Mouse (Mus musculus) Muller cell, postnatal 12 days (primary cell): Measurements from ENCODE around the gene Schip1.

Source experiments
- DNase-seq: peaks from one replicate; pipeline ENCODE4 v3.0.0-alpha.2; 2015; ENCODE audit errors: inconsistent ontology term

Schip1 gene

DNA sequence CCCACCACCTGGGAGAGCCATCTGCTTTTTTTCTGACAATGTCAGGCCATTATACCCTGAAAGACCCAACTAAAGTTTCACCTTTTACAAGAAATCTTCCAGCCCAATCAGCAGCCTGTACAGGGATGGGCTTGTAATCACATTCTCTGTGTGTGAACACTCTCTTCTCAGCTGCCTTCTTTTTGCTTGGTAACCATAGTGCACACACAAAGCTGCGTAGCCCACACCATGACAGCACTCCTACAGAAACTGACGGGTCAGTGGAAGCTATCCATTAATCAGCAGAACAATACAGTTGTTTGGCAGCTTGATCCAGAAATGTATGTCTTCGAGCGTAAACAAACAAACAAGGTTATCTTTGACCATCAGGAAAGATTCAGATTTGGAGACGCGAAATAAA lies 205.6 kb downstream of the Schip1 start:
- DNase-seq = no peak

GRCm38 (mm10) chr3:68271457-68271856 lies 206.9 kb downstream of the Schip1 start:
- no peak for DNase-seq

DNA sequence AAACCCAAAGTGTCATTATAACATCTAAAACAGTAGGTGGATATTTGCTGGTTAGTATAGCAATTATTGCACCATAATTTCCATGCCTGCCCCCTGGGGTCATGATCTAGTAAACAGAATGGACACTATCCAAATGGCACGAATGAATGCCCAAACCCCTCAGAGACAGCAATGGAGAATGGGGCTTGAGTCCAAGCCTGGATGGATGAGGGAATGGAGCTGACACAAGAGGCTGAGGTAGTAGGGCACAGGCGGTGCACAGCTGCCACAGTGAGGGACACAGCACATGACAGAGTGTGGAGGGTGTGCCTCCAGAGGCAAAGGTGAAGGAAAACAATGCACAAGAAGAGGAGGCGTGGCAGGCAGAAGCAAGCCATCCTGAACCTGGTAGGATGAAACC lies 207.3 kb downstream of the Schip1 start:
- DNase-seq = no peak

- no peak for DNase-seq
These were observed 218.4 kb downstream of the Schip1 start for GRCm38 (mm10) chr3:68282844-68283594.

DNA sequence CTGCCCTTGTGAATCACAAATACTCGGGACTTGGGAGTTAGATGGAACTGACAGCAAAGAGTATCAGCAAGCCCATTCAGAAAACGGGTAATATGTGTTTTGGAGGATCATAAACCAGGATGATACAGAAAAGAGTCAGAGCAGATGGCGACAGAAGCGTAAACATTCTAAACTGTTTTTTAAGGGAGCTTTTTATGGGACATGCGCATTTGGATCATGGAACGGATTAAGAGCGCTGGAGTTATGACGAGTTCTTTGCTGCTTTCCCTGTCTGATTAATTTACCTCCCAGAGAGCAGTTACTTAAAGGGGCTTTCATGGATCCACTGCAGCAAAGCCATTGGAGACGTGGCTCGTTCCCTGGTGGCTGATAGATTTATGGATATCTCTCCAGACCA lies 219.0 kb downstream of the Schip1 start:
- no peak for DNase-seq

DNA sequence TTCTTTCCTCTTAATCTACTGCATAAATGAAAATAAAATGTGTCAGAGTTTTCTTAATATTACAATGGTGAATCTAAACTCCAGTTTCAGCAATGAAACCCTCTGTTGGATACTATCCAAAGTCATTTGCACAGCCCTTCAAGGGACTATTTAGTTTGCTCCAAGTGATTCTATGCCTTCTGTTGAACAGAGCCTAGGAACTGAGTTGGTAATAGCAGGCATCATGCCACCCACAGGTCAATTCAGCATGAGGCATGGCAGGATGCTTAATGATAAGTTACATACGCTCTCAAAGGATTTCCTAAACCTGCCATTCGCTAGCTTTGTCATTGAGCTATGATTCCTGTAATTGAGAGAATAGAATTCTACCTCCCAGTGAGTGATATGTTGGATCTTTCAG lies 219.9 kb downstream of the Schip1 start:
- no peak for DNase-seq

DNA sequence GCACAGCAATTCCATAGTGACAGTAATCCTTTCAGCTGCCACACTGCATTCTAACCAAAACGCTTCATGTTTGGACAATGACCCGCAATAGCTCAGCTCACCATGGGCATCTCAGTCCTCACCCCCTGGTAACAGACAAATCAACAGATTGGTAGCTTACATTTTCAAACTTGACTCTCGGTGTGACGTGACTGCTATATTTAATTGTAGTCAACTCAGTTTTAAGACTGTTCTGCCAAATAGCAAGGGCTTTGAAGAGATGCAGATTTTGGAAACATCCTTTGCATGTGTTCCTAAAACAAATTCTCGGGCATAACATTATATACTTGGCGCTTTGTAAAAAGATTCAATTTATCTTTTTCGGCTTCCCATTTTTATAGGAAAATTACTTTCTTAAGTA lies 232.2 kb downstream of the Schip1 start:
- DNase-seq = no peak

DNA sequence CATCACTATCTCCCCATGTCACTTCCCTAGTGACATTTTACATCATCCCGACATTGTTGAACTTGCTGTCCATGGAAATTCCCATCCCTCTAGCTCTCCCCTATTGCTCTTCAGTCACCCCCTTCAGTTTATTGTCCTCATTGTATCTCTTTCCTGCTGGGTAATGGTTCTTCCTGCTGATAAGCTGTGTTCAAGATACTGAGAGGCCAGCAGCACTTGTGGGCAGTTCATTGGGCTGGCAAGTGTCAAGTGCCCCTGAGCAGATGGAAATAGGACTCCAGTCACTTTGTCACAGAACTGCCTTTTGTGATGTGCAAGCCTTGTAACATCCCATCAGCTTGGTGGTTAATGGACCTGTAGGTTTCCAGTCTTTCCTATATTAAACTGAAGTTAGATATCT lies 241.0 kb downstream of the Schip1 start:
- DNase-seq = no peak

DNA sequence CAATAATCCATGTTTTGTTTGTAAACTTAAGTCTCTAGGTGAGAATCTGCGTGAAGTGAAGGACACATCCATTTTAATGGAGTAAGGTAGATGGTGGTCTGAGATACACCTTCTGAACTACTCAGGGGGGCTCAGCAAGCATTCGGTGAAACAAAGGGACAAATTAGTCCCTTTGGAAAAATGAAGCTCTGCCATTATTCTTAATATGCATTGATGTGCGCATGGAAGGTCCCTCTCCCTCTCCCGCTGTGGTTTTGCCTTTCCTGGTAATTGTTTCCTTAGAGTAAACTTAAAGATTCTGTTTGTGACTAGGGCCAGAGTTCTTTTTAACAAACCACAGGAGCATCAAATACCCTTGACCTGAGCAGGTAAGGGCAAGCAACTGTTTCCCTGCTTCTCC lies 242.1 kb downstream of the Schip1 start:
- no peak for DNase-seq

GRCm38 (mm10) chr3:68325575-68325974 lies 261.0 kb downstream of the Schip1 start:
- DNase-seq = no peak

DNA sequence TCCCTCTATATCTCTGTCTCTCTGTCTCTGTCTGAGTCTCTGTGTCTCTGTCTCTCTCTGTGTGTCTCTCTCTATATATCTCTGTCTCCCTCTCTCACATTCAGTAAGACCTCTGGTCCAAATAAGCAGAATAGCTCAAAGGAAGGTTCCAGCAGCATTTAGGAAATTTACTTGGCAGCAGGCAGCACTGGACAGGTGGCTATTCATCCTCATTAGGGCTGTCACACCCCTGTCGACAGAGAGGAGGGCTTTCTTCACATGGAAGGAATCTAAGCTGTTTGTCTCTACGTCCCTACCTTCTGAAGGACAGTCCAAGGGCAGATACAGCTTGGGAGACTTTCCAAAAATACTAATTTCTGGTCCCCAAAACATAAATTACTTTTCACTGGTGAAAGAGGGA lies 267.9 kb downstream of the Schip1 start:
- DNase-seq = no peak

GRCm38 (mm10) chr3:68335501-68335900 lies 270.9 kb downstream of the Schip1 start:
- no peak for DNase-seq

DNA sequence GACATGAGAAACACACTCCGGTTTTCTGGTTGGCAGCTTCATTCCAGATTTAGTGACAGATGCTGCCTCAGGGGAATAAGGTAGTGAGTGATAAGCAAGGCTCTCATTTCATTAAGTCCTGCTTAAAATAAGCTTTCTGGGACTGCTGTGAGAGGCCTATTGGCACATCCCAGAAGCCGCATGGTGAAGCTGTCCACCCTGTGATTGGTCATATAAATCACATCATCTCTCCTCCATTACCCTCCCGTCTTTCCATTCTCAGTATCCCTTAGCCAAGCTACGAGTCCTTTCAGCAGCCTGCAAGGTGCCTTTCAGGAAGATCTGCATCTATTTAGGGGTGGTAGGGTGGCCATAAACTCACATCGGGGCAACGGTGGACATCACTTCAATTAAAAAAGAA lies 286.0 kb downstream of the Schip1 start:
- no peak for DNase-seq

DNA sequence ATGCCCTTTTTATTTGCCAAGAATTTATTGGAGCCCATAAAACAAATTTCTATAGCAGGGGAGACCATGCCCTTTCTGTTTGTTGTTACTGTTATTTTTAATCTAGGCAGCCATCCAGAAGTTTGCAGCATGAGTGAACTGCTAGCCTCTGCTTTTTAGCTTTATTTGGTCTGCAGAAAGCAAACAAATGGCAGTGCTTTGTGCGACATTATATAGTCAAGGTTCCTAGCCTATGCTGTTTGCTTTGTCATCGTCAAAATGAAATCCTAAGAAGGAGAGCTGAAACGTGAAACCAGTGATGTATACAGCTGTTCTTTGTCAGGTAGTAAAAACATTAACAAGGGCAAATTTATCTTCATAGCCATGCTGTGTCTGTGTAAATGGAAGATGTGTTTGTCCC lies 286.9 kb downstream of the Schip1 start:
- no peak for DNase-seq

DNA sequence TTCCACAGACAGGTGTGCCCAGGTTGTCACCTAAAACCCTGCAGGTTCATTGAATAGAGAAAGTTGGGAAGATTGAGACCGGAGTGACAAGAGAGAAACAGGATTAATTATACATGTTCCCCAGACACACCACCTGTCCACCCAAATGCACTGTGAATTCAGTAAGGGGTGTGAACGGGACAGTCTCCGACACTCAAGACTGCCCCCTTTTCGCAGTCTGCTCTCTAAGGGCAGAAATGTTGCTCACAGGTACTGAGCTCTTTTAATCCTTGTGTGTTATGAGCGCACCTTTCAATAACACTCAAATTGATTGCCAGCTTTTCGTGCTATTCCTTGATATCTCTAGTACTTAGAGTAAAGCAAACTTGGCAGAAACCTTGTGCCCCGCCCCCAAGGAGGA lies 288.4 kb downstream of the Schip1 start:
- no peak for DNase-seq

GRCm38 (mm10) chr3:68353492-68353891 lies 288.9 kb downstream of the Schip1 start:
- DNase-seq = no peak

- no peak for DNase-seq
These were observed 291.9 kb downstream of the Schip1 start for GRCm38 (mm10) chr3:68356516-68356915.

- DNase-seq = no peak
These were observed 303.4 kb downstream of the Schip1 start for GRCm38 (mm10) chr3:68368029-68368428.

- DNase-seq = no peak
These were observed 308.3 kb downstream of the Schip1 start for GRCm38 (mm10) chr3:68372925-68373324.

DNA sequence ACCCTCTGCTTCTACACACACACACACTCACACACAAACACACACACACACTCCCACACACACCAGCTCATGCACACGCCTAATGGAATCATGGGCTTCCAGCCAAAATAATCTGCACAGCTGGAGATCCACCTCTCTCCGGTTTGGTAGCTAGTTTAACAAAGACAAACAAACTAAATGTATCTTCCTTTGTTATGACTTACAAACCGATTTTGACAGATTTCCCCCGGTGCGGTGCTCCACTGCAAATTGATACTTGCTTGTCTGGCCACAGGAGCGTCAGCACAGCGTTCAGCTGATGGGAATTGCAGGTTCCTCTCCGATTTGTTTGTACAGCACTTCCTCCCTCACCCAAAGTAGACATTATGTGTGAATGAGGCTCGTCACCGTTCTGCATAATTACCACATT lies 310.5 kb downstream of the Schip1 start:
- DNase-seq = peak; percentile 17

GRCm38 (mm10) chr3:68377452-68378198 lies 313.0 kb downstream of the Schip1 start:
- DNase-seq = no peak

- DNase-seq = no peak
These were observed 314.2 kb downstream of the Schip1 start for GRCm38 (mm10) chr3:68378799-68379198.

GRCm38 (mm10) chr3:68379242-68379641 lies 314.6 kb downstream of the Schip1 start:
- no peak for DNase-seq
